Comparison of ENCODE assay signal across 8 mouse cellular contexts in genomic region chr5:137333512-137334174, GRCm38 (mm10). TPM values are rescaled to one million over a fixed set of nuclear protein-coding genes. Genes with fewer than 3 reads are reported as not detected.
DNase-seq lines count a peak whose midpoint lies in the region; ATAC-seq and TF ChIP-seq lines count a peak whose summit lies in the region.

Gene Slc12a9 (minus strand): TSS chr5:137333597.

- H3K9ac ChIP-seq in kidney, embryonic 16.5 days (replicated peaks; ENCODE audit: low read length) = peak within 1 kb of the TSS; percentile 79
- peak within 1 kb of the TSS; percentile 60 for H3K9ac ChIP-seq in liver, adult 2 months (ENCODE audit: low read depth, low read length)

- H3K4me1 ChIP-seq in heart, embryonic 10.5 days = peaks cover 30% of the 10 kb centered on the region
- H3K4me1 ChIP-seq in kidney, embryonic 16.5 days (ENCODE audit: insufficient read depth, low read length) = peaks cover 14% of the 10 kb centered on the region
- H3K4me1 ChIP-seq in liver, adult 2 months (ENCODE audit: control insufficient read depth, insufficient read depth, low read length) = peaks cover 6% of the 10 kb centered on the region

- H3K27ac ChIP-seq in heart, embryonic 10.5 days = peak within 1 kb of the TSS; percentile 86
- peak within 1 kb of the TSS; percentile 69 for H3K27ac ChIP-seq in kidney, embryonic 16.5 days (ENCODE audit: low read length)
- no peak within 1 kb of the TSS for H3K27ac ChIP-seq in liver, adult 2 months (replicated peaks; ENCODE audit: insufficient read depth, low read depth, low read length)

- peak; percentile 94 for TF ChIP-seq CTCF in liver, adult 2 months (IDR thresholded peaks at IDR 0.05; ENCODE audit: low read depth, low read length)

- H3K9me3 ChIP-seq in heart, embryonic 10.5 days = no peaks in the 10 kb centered on the region
- no peaks in the 10 kb centered on the region for H3K9me3 ChIP-seq in kidney, embryonic 16.5 days (ENCODE audit: low read length)

- WGBS in heart, embryonic 10.5 days = under 1% methylated on average over 44 of the region's 44 CpGs
- WGBS in kidney, embryonic 16.5 days = under 1% methylated on average over 44 of the region's 44 CpGs
- WGBS in liver, adult 2 months = under 1% methylated on average over 44 of the region's 44 CpGs

- H3K27me3 ChIP-seq in heart, embryonic 10.5 days (ENCODE audit: insufficient read depth, poor library complexity, severe bottlenecking) = no peaks in the 10 kb centered on the region
- H3K27me3 ChIP-seq in kidney, embryonic 16.5 days (ENCODE audit: insufficient read depth, low read length) = no peaks in the 10 kb centered on the region
- H3K27me3 ChIP-seq in liver, adult 2 months (ENCODE audit: control insufficient read depth, insufficient read depth, low read length) = no peaks in the 10 kb centered on the region
- no peaks in the 10 kb centered on the region for H3K27me3 ChIP-seq in myocyte (ENCODE audit: control insufficient read depth, insufficient read depth, insufficient read length)
- H3K27me3 ChIP-seq in splenic B cell, adult 2 months (ENCODE audit: control insufficient read depth, insufficient read depth, low read length, poor library complexity, severe bottlenecking) = no peaks in the 10 kb centered on the region

- peak within 1 kb of the TSS; percentile 79 for H3K4me3 ChIP-seq in heart, embryonic 10.5 days
- H3K4me3 ChIP-seq in kidney, embryonic 16.5 days (ENCODE audit: low read length) = peak within 1 kb of the TSS; percentile 77
- peak within 1 kb of the TSS; percentile 81 for H3K4me3 ChIP-seq in liver, adult 2 months (ENCODE audit: insufficient read depth, low read depth, low read length)
- peak within 1 kb of the TSS; percentile 45 for H3K4me3 ChIP-seq in myocyte

- no peaks in the 10 kb centered on the region for H3K36me3 ChIP-seq in heart, embryonic 10.5 days
- H3K36me3 ChIP-seq in kidney, embryonic 16.5 days (ENCODE audit: insufficient read depth, low read length) = no peaks in the 10 kb centered on the region
- H3K36me3 ChIP-seq in liver, adult 2 months (ENCODE audit: control insufficient read depth, insufficient read depth, low read length) = no peaks in the 10 kb centered on the region
- H3K36me3 ChIP-seq in myocyte (ENCODE audit: control insufficient read depth, insufficient read depth) = no peaks in the 10 kb centered on the region
- H3K36me3 ChIP-seq in splenic B cell, adult 2 months (ENCODE audit: control insufficient read depth, insufficient read depth, low read length, poor library complexity, severe bottlenecking) = no peaks in the 10 kb centered on the region; the same call in 1 of the 2 replicates

- peak; percentile 89 for ATAC-seq in erythroblast, adult 5-6 weeks (replicated peaks; ENCODE audit: low FRiP score, poor library complexity, severe bottlenecking)
- peak; percentile 86 for ATAC-seq in kidney, embryonic 16.5 days (ENCODE audit: low FRiP score, low TSS enrichment)

- no peak within 1 kb of the TSS for H3ac ChIP-seq in myocyte (ENCODE audit: control insufficient read depth, insufficient read length)

- DNase-seq in B cell, adult 2 months = peak; percentile 97
- DNase-seq in brain, adult 2 months (ENCODE audit: low read depth, low spot score) = peak; percentile 97
- peak; percentile 97 for DNase-seq in heart, embryonic 10.5 days (ENCODE audit: low spot score)
- peak; percentile 77 for DNase-seq in liver, adult 2 months (ENCODE audit: extremely low read depth, low read depth, low spot score)
- DNase-seq in splenic B cell, adult 2 months (ENCODE audit: low read depth, low spot score) = peak; percentile 94

- no peaks in the 10 kb centered on the region for H3K79me2 ChIP-seq in liver, adult 2 months (ENCODE audit: control insufficient read depth, insufficient read depth, low read length)
- no peaks in the 10 kb centered on the region for H3K79me2 ChIP-seq in myocyte (ENCODE audit: control insufficient read depth, insufficient read depth)

- no peak for TF ChIP-seq POLR2A in liver, adult 2 months (IDR thresholded peaks at IDR 0.05; ENCODE audit: extremely low read depth, insufficient read depth, low read length)
- peak; percentile 42 for TF ChIP-seq POLR2A in myocyte (IDR thresholded peaks at IDR 0.05; ENCODE audit: insufficient read length, low read depth)

- H3K4me2 ChIP-seq in kidney, embryonic 16.5 days (replicated peaks; ENCODE audit: low read depth, low read length) = peak within 1 kb of the TSS; percentile 97
- peak within 1 kb of the TSS; percentile 96 for H3K4me2 ChIP-seq in myocyte (ENCODE audit: low read depth)

TF ChIP-seq in myocyte, 11 proteins besides CTCF, POLR2A, EP300 and RAD21:
- TF ChIP-seq MYOG (IDR thresholded peaks at IDR 0.05; ENCODE audit: control insufficient read depth in 1 of 3, insufficient read depth in 1 of 3, insufficient read length in 2 of 3, low read depth in 2 of 3) (no peak), USF1 (IDR thresholded peaks at IDR 0.05; ENCODE audit: low read depth) (no peak), REST (IDR thresholded peaks at IDR 0.05; ENCODE audit: insufficient read depth, insufficient read length) (no peak), E2F4 (IDR thresholded peaks at IDR 0.05; ENCODE audit: insufficient read depth) (no peak), MYOD1 (IDR thresholded peaks at IDR 0.05; ENCODE audit: control insufficient read depth in 1 of 3, insufficient read length in 2 of 3, low read depth in 2 of 3) (no peak), SRF (IDR thresholded peaks at IDR 0.05; ENCODE audit: control insufficient read depth, insufficient read length, low read depth) (no peak), POLR2AphosphoS2 (IDR thresholded peaks at IDR 0.05; ENCODE audit: insufficient read length, low read depth) (peak; percentile 75), TCF12 (IDR thresholded peaks at IDR 0.05; ENCODE audit: insufficient read depth, poor library complexity, severe bottlenecking) (no peak), MAX (IDR thresholded peaks at IDR 0.05; ENCODE audit: low read depth) (no peak)

RNA-seq across cellular contexts. Expression of gene Slc12a9, which starts in this region (rescaled TPM):
- total RNA-seq in erythroblast, adult 5-6 weeks (2015; ENCODE audit: low replicate concordance) = 1.9 TPM in 2 replicates
- total RNA-seq in erythroblast, adult 5-6 weeks (2017; ENCODE audit: low replicate concordance) = 0.43 and 0.98 TPM in 2 replicates
- 10.6 and 12.0 TPM in 2 replicates for polyA plus RNA-seq in heart, embryonic 10.5 days (2016; fragmentation: Nextera tagmentation; extraction: Ambion mirVana)
- 16.3 and 16.6 TPM in 2 replicates for polyA plus RNA-seq in kidney, embryonic 16.5 days (2015; fragmentation: Nextera tagmentation; extraction: Ambion mirVana)
- total RNA-seq in liver, adult 2 months (2014; rRNA removed) = 4.0 and 4.7 TPM in 2 replicates
- polyA plus RNA-seq in liver, adult 2 months (2012; rRNA removed) = 11.9 and 20.3 TPM in 2 replicates
- 7.9 TPM for polyA plus RNA-seq in myocyte (2012; fragmentation: generic; extraction: Trizol)
